Mouse (Mus musculus) heart, adult 2 months (tissue): ENCODE results near the gene Tomm22.

ENCODE experiments used
- CTCF ChIP-seq: fragments of 200-600 bp; IDR thresholded peaks from 2 replicates; pipeline ENCODE4 v1.8.1; 2022; ENCODE audit warnings: antibody characterized with exemption, mild to moderate bottlenecking, moderate library complexity
- EP300 ChIP-seq: fragments of 200-500 bp; IDR thresholded peaks from 2 replicates; pipeline ENCODE4 v1.6.1; 2011; ENCODE audit warnings: low read depth, low read length, control low read depth; ENCODE audit not compliant: insufficient read depth
- POLR2A ChIP-seq: fragments of 200-500 bp; IDR thresholded peaks from 2 replicates; pipeline ENCODE4 v1.6.1; 2011; ENCODE audit warnings: mild to moderate bottlenecking, low read depth, low read length, control low read depth; ENCODE audit not compliant: insufficient read depth

GRCm38 (mm10) chr15:79651481-79651880 lies 19.2 kb upstream of the Tomm22 start:
- TF ChIP-seq CTCF (peak; percentile 66), POLR2A (no peak), EP300 (no peak)
